Mouse (Mus musculus) adrenal gland, postnatal 36 days (tissue): ENCODE data around the gene Atad3a. TPM values are rescaled to one million over a fixed set of nuclear protein-coding genes. Genes with fewer than 3 reads are reported as not detected.

ENCODE experiments used
- DNase-seq, 2 experiments: peaks; one replicate each; pipeline ENCODE4 v3.0.0; 2021; ENCODE audit warnings: mixed read lengths in 1 of 2
- microRNA-seq: library from miRNA; unstranded; fragments of <30 nt; microRNA quantifications from one replicate; pipeline ENCODE4 v1.2.0, GENCODE M21; 2021
- total RNA-seq, 2 experiments: library from RNA; stranded (reverse); gene quantifications; 2 replicates each; pipeline ENCODE4 v1.2.3; 2021

Gene Atad3a
- total RNA-seq, 2 experiments from 2014 or later: 83.2 to 94.1 TPM

- peak; percentile 83 to 91 for DNase-seq
Measured at GRCm38 (mm10) chr4:155694111-155694481, 66.8 kb downstream of the Atad3a start, which contains the start of gene Fndc10. Gene Fndc10 (plus strand): TSS chr4:155694342.

- no peak for DNase-seq
Measured at GRCm38 (mm10) chr4:155692421-155692820, 68.5 kb downstream of the Atad3a start.

Small RNA genes within 50 kb of the gene (microRNA-seq; reads per million reads assigned to microRNA genes)
- gene Gm27743: not detected

Other genes starting within 250 kb of the Atad3a start
- 100 to 1,000 TPM; 175 to 310 TPM for gene Nadk, start 198.7 kb downstream of the Atad3a start, total RNA-seq
- 10 to 100 TPM; 34.0 to 43.3 TPM for gene Slc35e2, start 159.7 kb downstream of the Atad3a start, total RNA-seq
- 10 to 100 TPM; 42.5 to 52.6 TPM for gene Cdk11b, start 136.2 kb downstream of the Atad3a start, total RNA-seq
- not detected for gene Gm10563, start 115.7 kb downstream of the Atad3a start, total RNA-seq
- gene Mmp23, start 107.7 kb downstream of the Atad3a start, total RNA-seq: 1 to 10 TPM; 5.5 to 8.9 TPM
- 10 to 100 TPM; 43.6 to 48.9 TPM for gene Mib2, start 91.9 kb downstream of the Atad3a start, total RNA-seq
- 10 to 100 TPM; 31.3 to 59.8 TPM for gene Fndc10, start 66.8 kb downstream of the Atad3a start, total RNA-seq
- 100 to 1,000 TPM in 1 of 2 experiments, 10 to 100 TPM in 1; 98.1 to 123 TPM for gene Ssu72, start 56.3 kb downstream of the Atad3a start, total RNA-seq
- gene Tmem240, start 26.3 kb downstream of the Atad3a start, total RNA-seq: under 1 TPM; 0.70 to 0.72 TPM
- 1 to 10 TPM; 3.4 to 6.0 TPM for gene Vwa1, start 13.6 kb upstream of the Atad3a start, total RNA-seq
- gene Tmem88b, start 24.8 kb upstream of the Atad3a start, total RNA-seq: under 1 TPM; 0.30 to 0.56 TPM
- gene Ankrd65, start 29.3 kb upstream of the Atad3a start, total RNA-seq: not detected
- 100 to 1,000 TPM; 133 to 141 TPM for gene Mrpl20, start 41.8 kb upstream of the Atad3a start, total RNA-seq
- gene Ccnl2, start 51.4 kb upstream of the Atad3a start, total RNA-seq: 100 to 1,000 TPM in 1 of 2 experiments, 10 to 100 TPM in 1; 86.3 to 122 TPM
- 100 to 1,000 TPM; 140 to 170 TPM for gene Aurkaip1, start 70.2 kb upstream of the Atad3a start, total RNA-seq
- gene Mxra8, start 78.6 kb upstream of the Atad3a start, total RNA-seq: 10 to 100 TPM; 40.2 to 47.0 TPM
- 10 to 100 TPM; 61.2 to 61.7 TPM for gene Dvl1, start 86.3 kb upstream of the Atad3a start, total RNA-seq
- under 1 TPM; 0.23 TPM for gene Tas1r3, start 102.3 kb upstream of the Atad3a start, total RNA-seq
- 10 to 100 TPM in 1 of 2 experiments, 1 to 10 TPM in 1; 9.7 to 21.8 TPM for gene Cptp, start 108.3 kb upstream of the Atad3a start, total RNA-seq
- 10 to 100 TPM; 30.1 to 34.7 TPM for gene Ints11, start 108.5 kb upstream of the Atad3a start, total RNA-seq
- gene Pusl1, start 130.7 kb upstream of the Atad3a start, total RNA-seq: 10 to 100 TPM; 25.1 to 28.1 TPM
- gene Acap3, start 130.7 kb upstream of the Atad3a start, total RNA-seq: 10 to 100 TPM; 20.1 to 20.7 TPM
- 10 to 100 TPM; 70.9 to 81.5 TPM for gene Ube2j2, start 182.7 kb upstream of the Atad3a start, total RNA-seq
- 10 to 100 TPM; 43.5 to 89.3 TPM for gene C1qtnf12, start 201.2 kb upstream of the Atad3a start, total RNA-seq
- gene B3galt6, start 231.6 kb upstream of the Atad3a start, total RNA-seq: 1 to 10 TPM; 7.6 to 8.0 TPM
- 100 to 1,000 TPM; 266 to 276 TPM for gene Sdf4, start 231.8 kb upstream of the Atad3a start, total RNA-seq